Mouse (Mus musculus) C2C12 (cell line): ENCODE measurements around the gene Zfand2b.

ENCODE experiments used
- CTCF ChIP-seq: IDR thresholded peaks from one replicate; pipeline ENCODE4 v1.5.1; 2011; ENCODE audit not compliant: control insufficient read depth, insufficient read depth, insufficient read length
- MAX ChIP-seq: IDR thresholded peaks from one replicate; pipeline ENCODE4 v1.6.1; 2011; ENCODE audit warnings: mild to moderate bottlenecking, control low read depth
- MYOD1 ChIP-seq: IDR thresholded peaks from one replicate; pipeline ENCODE4 v1.6.1; 2011; ENCODE audit warnings: low read depth; ENCODE audit not compliant: control insufficient read depth, insufficient read length

DNA sequence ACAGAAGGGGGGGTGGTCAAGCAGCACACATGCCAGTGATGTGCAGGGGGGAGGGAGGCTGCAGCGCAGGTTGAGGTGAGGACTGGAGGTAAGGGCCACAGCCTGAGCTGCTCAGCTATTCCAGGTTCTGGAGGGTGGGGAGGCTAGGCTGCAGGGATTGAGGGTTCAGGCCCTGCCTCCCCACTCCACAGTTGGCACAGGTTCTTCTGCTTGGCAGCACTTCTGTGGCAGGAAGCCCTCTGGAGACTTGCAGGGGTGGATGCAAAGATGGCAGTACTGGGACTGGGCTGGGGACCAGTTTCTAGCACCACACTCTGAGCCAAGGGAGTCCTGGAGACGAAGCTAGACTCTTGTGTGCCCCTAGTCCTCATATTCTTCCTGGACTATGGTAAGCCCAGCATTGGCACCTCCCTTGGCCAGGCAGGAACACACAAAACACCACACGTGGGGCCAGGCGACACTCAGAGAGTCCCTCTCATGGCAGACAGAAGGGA lies 13.0 kb downstream of the Zfand2b start:
- TF ChIP-seq MYOD1 (no peak), MAX (no peak), CTCF (no peak)
